Comparison of ENCODE assay signal across 8 mouse cellular contexts in the genomic region with DNA sequence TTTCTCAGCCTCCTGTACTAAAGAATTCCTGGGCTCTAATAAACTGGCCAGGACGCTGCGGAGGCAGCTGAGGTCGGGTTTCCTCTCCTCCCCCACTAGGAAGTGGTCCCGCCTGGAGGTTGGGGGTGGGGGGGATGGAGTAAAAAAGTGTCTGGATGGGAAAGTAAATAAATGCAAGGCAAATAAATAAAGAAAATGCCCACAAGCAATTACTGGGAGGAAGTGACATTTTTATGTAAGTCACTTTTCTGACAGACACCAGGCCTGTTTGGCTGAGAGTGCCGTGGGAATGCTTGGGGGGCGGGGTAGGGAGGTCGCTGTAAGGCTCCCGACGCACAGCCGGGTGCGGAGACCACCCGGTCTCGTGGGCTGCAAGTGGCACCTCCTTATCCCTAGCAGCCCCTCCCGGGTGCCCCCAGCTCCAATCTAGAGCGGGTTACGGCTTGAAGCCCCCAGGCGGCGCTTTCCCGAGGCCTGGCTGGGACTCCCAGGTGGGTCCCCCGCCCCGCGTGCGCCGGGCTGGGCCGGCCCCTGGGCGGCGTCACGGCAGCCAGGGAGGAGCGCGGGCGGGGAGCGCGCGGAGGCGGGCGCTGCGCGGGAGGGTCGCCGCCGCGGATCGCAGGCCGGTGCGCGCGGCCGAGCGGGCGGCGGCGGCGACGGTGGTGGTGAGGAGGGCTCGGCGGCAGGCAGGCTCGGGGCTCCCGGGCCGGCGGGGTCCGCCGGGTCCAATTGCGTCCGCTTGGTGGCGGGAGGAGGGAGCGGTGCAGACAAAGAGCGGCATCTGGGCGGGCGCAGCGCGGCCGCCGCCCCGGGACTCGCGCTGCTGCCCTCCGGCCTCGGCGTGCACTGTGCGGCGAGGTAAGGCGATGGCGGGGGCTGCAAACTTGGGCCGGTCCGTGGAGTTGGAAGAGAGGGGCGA. TPM values are rescaled to one million over a fixed set of nuclear protein-coding genes. Genes with fewer than 3 reads are reported as not detected.
DNase-seq lines count a peak whose midpoint lies in the region; ATAC-seq and TF ChIP-seq lines count a peak whose summit lies in the region.

No protein-coding gene starts in this region.

- WGBS in embryonic facial prominence, embryonic 10.5 days, result 2% methylated on average over 86 of the region's 86 CpGs
- under 1% methylated on average over 81 of the region's 86 CpGs for WGBS in heart, adult 2 months
- under 1% methylated on average over 84 of the region's 86 CpGs for WGBS in limb, embryonic 15.5 days
- WGBS in midbrain, embryonic 16.5 days, result 1% methylated on average over 60 of the region's 86 CpGs

- peak; percentile 59 to 83 for DNase-seq in left cerebral cortex, adult 18-20 months (ENCODE audit: low spot score in 2 of 2)
- no peak for DNase-seq in left cerebral cortex, adult 11 months (ENCODE audit: low spot score)
- peak; percentile 91 for DNase-seq in embryonic facial prominence, embryonic 10.5 days (ENCODE audit: low spot score)
- peak; percentile 91 for DNase-seq in heart, adult 2 months
- peak; percentile 85 for DNase-seq in kidney, adult 18-20 months
- DNase-seq in spleen, postnatal 36 days (ENCODE audit: low spot score in 2 of 2), result peak; percentile 67 to 75

- H3K4me2 ChIP-seq in limb, embryonic 15.5 days, result peak overlapping the region; percentile 79
- peak overlapping the region; percentile 90 for H3K4me2 ChIP-seq in midbrain, embryonic 16.5 days (ENCODE audit: low read length)

- H3K4me3 ChIP-seq in embryonic facial prominence, embryonic 10.5 days, result peak overlapping the region; percentile 99
- peak overlapping the region; percentile 91 for H3K4me3 ChIP-seq in heart, adult 2 months
- peak overlapping the region; percentile 94 for H3K4me3 ChIP-seq in limb, embryonic 15.5 days
- peak overlapping the region; percentile 100 for H3K4me3 ChIP-seq in midbrain, embryonic 16.5 days (ENCODE audit: low read depth, low read length)

- H3K4me1 ChIP-seq in embryonic facial prominence, embryonic 10.5 days, result peaks cover 39% of the 10 kb centered on the region
- H3K4me1 ChIP-seq in heart, adult 2 months (ENCODE audit: control insufficient read depth, insufficient read depth, low read length), result peaks cover 8% of the 10 kb centered on the region
- H3K4me1 ChIP-seq in limb, embryonic 15.5 days, result peaks cover 24% of the 10 kb centered on the region
- peaks cover 26% of the 10 kb centered on the region for H3K4me1 ChIP-seq in midbrain, embryonic 16.5 days (ENCODE audit: control insufficient read depth, insufficient read depth, low read length)

- TF ChIP-seq POLR2A in heart, adult 2 months (IDR thresholded peaks at IDR 0.05; ENCODE audit: insufficient read depth, low read depth, low read length), result no peak; the same call in 1 of the 2 replicates

- no peaks in the 10 kb centered on the region for H3K9me3 ChIP-seq in embryonic facial prominence, embryonic 10.5 days
- H3K9me3 ChIP-seq in limb, embryonic 15.5 days, result no peaks in the 10 kb centered on the region
- H3K9me3 ChIP-seq in midbrain, embryonic 16.5 days (replicated peaks; ENCODE audit: control insufficient read depth, low read length, poor library complexity, severe bottlenecking), result no peaks in the 10 kb centered on the region

- TF ChIP-seq EP300 in heart, adult 2 months (IDR thresholded peaks at IDR 0.05; ENCODE audit: insufficient read depth, low read depth, low read length), result no peak

- peak overlapping the region; percentile 96 for H3K9ac ChIP-seq in heart, adult 2 months (ENCODE audit: low read depth, low read length)
- peak overlapping the region; percentile 93 for H3K9ac ChIP-seq in limb, embryonic 15.5 days
- H3K9ac ChIP-seq in midbrain, embryonic 16.5 days (ENCODE audit: low read depth, low read length), result peak overlapping the region; percentile 98

- H3K27ac ChIP-seq in embryonic facial prominence, embryonic 10.5 days (replicated peaks), result peak overlapping the region; percentile 99
- H3K27ac ChIP-seq in heart, adult 2 months, result peak overlapping the region; percentile 85
- peak overlapping the region; percentile 97 for H3K27ac ChIP-seq in limb, embryonic 15.5 days
- H3K27ac ChIP-seq in midbrain, embryonic 16.5 days (ENCODE audit: low read length), result peak overlapping the region; percentile 91

- H3K79me2 ChIP-seq in heart, adult 2 months (replicated peaks; ENCODE audit: control insufficient read depth, insufficient read depth, low read length), result peaks cover 7% of the 10 kb centered on the region

- peaks cover 2% of the 10 kb centered on the region; the same call in 1 of the 2 replicates for H3K36me3 ChIP-seq in embryonic facial prominence, embryonic 10.5 days (replicated peaks)
- peaks cover 10% of the 10 kb centered on the region for H3K36me3 ChIP-seq in heart, adult 2 months (ENCODE audit: control insufficient read depth, insufficient read depth, low read length)
- H3K36me3 ChIP-seq in limb, embryonic 15.5 days, result no peaks in the 10 kb centered on the region
- no peaks in the 10 kb centered on the region for H3K36me3 ChIP-seq in midbrain, embryonic 16.5 days (ENCODE audit: control insufficient read depth, insufficient read depth, low read length)

- TF ChIP-seq CTCF in heart, adult 2 months (IDR thresholded peaks at IDR 0.05), result peak; percentile 56

- intact Hi-C loops in heart, adult 2 months (cut with DNase I), result loop anchor here (2.0 to 10.0 kb wide), 6 partner anchors 33 to 379 kb away; partner anchors contain the start of genes AI597479, Tgfbrap1 and Uxs1

- ATAC-seq in limb, embryonic 15.5 days (ENCODE audit: insufficient number of reproducible peaks, low FRiP score, low TSS enrichment, low read depth), result peak; percentile 89
- ATAC-seq in midbrain, embryonic 16.5 days, result peak; percentile 95

- no peaks in the 10 kb centered on the region for H3K27me3 ChIP-seq in embryonic facial prominence, embryonic 10.5 days (replicated peaks; ENCODE audit: low read depth, poor library complexity, severe bottlenecking)
- H3K27me3 ChIP-seq in heart, adult 2 months (ENCODE audit: control insufficient read depth, insufficient read depth, low read length), result no peaks in the 10 kb centered on the region
- no peaks in the 10 kb centered on the region for H3K27me3 ChIP-seq in limb, embryonic 15.5 days
- H3K27me3 ChIP-seq in midbrain, embryonic 16.5 days (ENCODE audit: control insufficient read depth, insufficient read depth, low read depth, low read length), result no peaks in the 10 kb centered on the region

RNA-seq across cellular contexts. Expression of gene Nck2, which starts 1.1 kb away (rescaled TPM):
- 10 to 100 TPM; 40.2 to 40.7 TPM for total RNA-seq in left cerebral cortex, adult 18-20 months (2021)
- polyA plus RNA-seq in embryonic facial prominence, embryonic 10.5 days (2016; fragmentation: Nextera tagmentation; extraction: Ambion mirVana), result 50.3 and 52.5 TPM in 2 replicates
- total RNA-seq in heart, adult 2 months (2021), result 10 to 100 TPM; 11.9 to 15.3 TPM
- 11.7 and 12.9 TPM in 2 replicates for polyA plus RNA-seq in heart, adult 2 months (2012; rRNA removed)
- polyA plus RNA-seq in limb, embryonic 15.5 days (2015; fragmentation: Nextera tagmentation; extraction: Ambion mirVana), result 31.1 and 35.9 TPM in 2 replicates
- 32.1 and 32.3 TPM in 2 replicates for polyA plus RNA-seq in midbrain, embryonic 16.5 days (2015; fragmentation: Nextera tagmentation; extraction: Ambion mirVana)
